Mouse (Mus musculus) limb, embryonic 14.5 days (tissue): ENCODE measurements around the gene Zfp217. TPM values are rescaled to one million over a fixed set of nuclear protein-coding genes. Genes with fewer than 3 reads are reported as not detected.

Experiments
- ATAC-seq: fragments of 200-750 bp; cut with Nextera tagmentation; 2 replicates; pipeline ENCODE4 v1.8.0; 2017; ENCODE audit warnings: low read depth, moderate number of reproducible peaks, moderate TSS enrichment; ENCODE audit not compliant: low FRiP score
- DNase-seq: peaks from one replicate; pipeline ENCODE4 v3.0.0-alpha.2; 2015; ENCODE audit warnings: low spot score
- H3K27ac ChIP-seq: fragments of 300-500 bp; sonication (generic); replicated peaks from 2 replicates; pipeline ENCODE4 v1.5.1; 2014; ENCODE audit warnings: low read depth, mild to moderate bottlenecking, low read length, moderate library complexity, mixed read lengths
- H3K27me3 ChIP-seq: fragments of 300-500 bp; sonication (generic); 2 replicates; pipeline ENCODE4 v1.6.1; 2014; ENCODE audit warnings: low read length, mixed read lengths; ENCODE audit not compliant: control insufficient read depth, insufficient read depth
- H3K36me3 ChIP-seq: fragments of 300-500 bp; sonication (generic); 2 replicates; pipeline ENCODE4 v1.6.1; 2014; ENCODE audit warnings: mild to moderate bottlenecking, low read length, moderate library complexity, mixed read lengths; ENCODE audit not compliant: control insufficient read depth, insufficient read depth
- H3K4me1 ChIP-seq: fragments of 300-500 bp; sonication (generic); 2 replicates; pipeline ENCODE4 v1.6.1; 2014; ENCODE audit warnings: antibody characterized with exemption, low read length, mixed read lengths; ENCODE audit not compliant: control insufficient read depth, insufficient read depth
- H3K4me2 ChIP-seq: fragments of 300-500 bp; sonication (generic); replicated peaks from 2 replicates; pipeline ENCODE4 v1.6.1; 2014; ENCODE audit warnings: low read depth, mild to moderate bottlenecking, low read length, moderate library complexity; ENCODE audit not compliant: severe bottlenecking
- H3K4me3 ChIP-seq: fragments of 300-500 bp; sonication (generic); replicated peaks from 2 replicates; pipeline ENCODE4 v1.5.1; 2014; ENCODE audit warnings: low read length
- H3K9ac ChIP-seq: fragments of 300-500 bp; sonication (generic); 2 replicates; pipeline ENCODE4 v1.6.1; 2014; ENCODE audit warnings: mild to moderate bottlenecking, low read depth, low read length, moderate library complexity; ENCODE audit not compliant: severe bottlenecking
- H3K9me3 ChIP-seq: fragments of 300-500 bp; sonication (generic); 2 replicates; pipeline ENCODE4 v1.6.1; 2016; ENCODE audit warnings: low read length; ENCODE audit not compliant: control insufficient read depth
- POLR2A ChIP-seq: fragments of 200-500 bp; IDR thresholded peaks from 2 replicates; pipeline ENCODE4 v1.8.0; 2012; ENCODE audit warnings: inconsistent platforms, mild to moderate bottlenecking, moderate library complexity, borderline replicate concordance; ENCODE audit not compliant: insufficient read depth, insufficient read length; ENCODE audit errors: extremely low read depth
- WGBS: fragments of 180-500 bp; shearing (Covaris S2); extraction: QIAGEN DNeasy Blood & Tissue Kit; methylation state at CpG from one replicate; pipeline ENCODE4 v1.1.7; 2014; 5-methylcytosine and 5-hydroxymethylcytosine counted together
- polyA plus RNA-seq, 2 experiments: library from polyadenylated mRNA; depleted of rRNA in 1 of 2; stranded (reverse) in 1 of 2; unstranded in 1 of 2; fragments of >200 nt; fragmentation: Nextera tagmentation in 1 of 2; extraction: Ambion mirVana in 1 of 2; gene quantifications; 2 replicates each; pipeline versions ENCODE4 v1.2.1 to v1.2.3; 2012 to 2014

Zfp217 gene
- polyA plus RNA-seq, 2 experiments: 4.0 to 11.7 TPM

DNA sequence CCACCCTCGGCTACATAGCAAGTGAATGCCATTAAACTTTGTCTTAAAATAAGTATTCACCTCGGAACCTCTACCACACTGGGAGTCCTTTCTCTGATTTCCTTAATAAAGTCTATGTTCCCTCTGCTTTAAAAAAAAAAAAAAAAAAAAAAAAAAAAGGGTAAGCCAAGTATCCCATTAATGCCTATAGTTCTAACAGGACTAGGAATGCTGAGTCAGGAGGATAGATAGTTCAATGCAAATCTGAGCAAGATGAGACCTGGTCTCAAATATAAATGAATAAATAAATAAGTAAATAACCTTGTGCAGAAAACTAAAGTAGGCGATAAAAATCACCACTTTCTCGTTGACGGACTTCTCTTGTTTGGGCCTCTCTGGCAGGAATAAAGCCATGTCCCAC lies 6.4 kb downstream of the Zfp217 start:
- Histone ChIP-seq H3K9ac (no peak overlapping the region), H3K27me3 (no peaks in the 10 kb centered on the region), H3K4me1 (no peaks in the 10 kb centered on the region; the same call in 1 of the 2 replicates), H3K9me3 (no peaks in the 10 kb centered on the region), H3K4me2 (no peak overlapping the region), H3K27ac (no peak overlapping the region), H3K4me3 (no peak overlapping the region), H3K36me3 (no peaks in the 10 kb centered on the region)
- WGBS: 87% methylated on average over 5 of the region's 5 CpGs
- no peak for TF ChIP-seq POLR2A
- no peak for ATAC-seq
- no peak for DNase-seq

DNA sequence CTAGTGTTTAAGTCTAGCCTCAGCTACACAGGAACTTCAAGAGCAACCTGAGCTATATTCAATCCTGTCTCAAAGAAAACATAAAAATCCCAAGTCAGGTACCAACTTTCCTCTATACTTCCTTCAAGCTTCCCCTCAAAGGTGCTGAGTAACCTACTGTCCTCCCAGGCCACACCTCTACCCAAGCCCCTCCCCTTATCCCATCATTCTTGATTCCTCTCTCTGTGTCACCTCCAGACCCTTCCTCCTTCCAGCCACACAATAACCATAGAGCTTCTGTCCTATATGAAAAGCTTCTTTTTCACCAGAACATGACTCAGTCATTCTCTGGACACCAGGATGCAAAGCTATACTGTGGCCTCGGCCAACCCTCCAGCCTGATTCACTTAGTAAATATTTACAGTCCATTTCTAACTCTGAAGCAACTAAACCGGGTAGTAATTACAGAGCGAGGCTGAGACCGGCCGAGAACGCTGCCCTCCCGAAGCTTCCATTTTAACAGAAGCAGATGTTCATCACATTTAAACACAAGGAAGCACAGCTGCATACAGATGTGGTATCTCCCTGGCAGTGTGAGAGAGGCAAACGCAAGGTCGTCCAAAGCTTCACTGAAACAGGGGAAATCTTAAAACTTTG lies 8.4 kb downstream of the Zfp217 start:
- TF ChIP-seq POLR2A: no peak
- no peaks in the 10 kb centered on the region for H3K9me3 ChIP-seq
- no peaks in the 10 kb centered on the region for H3K36me3 ChIP-seq
- no peak overlapping the region for H3K4me3 ChIP-seq
- H3K9ac ChIP-seq: no peak overlapping the region
- ATAC-seq: no peak
- H3K27me3 ChIP-seq: no peaks in the 10 kb centered on the region
- no peak overlapping the region for H3K4me2 ChIP-seq
- no peak overlapping the region for H3K27ac ChIP-seq
- no peak for DNase-seq
- no peaks in the 10 kb centered on the region; the same call in 1 of the 2 replicates for H3K4me1 ChIP-seq
- WGBS: 19% methylated on average over 9 of the region's 9 CpGs

DNA sequence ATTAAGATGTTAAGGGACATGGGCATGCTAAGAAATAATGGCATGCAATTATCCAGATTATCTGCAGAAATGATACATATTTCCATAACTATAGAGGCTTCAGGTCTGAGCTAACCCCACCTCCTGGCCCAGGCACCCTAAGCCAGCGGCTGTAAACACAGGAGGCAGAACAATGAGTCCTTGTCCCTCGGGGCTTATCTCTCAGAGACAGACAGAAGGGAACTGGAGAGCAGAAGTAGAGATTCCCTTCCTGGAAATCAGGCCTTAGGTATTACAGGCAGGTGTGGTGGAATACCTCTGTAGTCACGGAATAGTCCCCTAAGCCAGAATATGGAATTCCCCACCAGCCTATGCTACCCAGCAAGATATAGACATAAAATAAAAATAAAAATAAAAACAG lies 11.0 kb downstream of the Zfp217 start:
- TF ChIP-seq POLR2A: no peak
- no peak for ATAC-seq
- Histone ChIP-seq H3K4me1 (peaks cover 9% of the 10 kb centered on the region; the same call in 1 of the 2 replicates), H3K27me3 (no peaks in the 10 kb centered on the region), H3K4me3 (no peak overlapping the region), H3K36me3 (no peaks in the 10 kb centered on the region), H3K9me3 (no peaks in the 10 kb centered on the region), H3K4me2 (no peak overlapping the region), H3K27ac (no peak overlapping the region), H3K9ac (no peak overlapping the region)
- WGBS: 57% methylated on average over 3 of the region's 3 CpGs
- DNase-seq: no peak

DNA sequence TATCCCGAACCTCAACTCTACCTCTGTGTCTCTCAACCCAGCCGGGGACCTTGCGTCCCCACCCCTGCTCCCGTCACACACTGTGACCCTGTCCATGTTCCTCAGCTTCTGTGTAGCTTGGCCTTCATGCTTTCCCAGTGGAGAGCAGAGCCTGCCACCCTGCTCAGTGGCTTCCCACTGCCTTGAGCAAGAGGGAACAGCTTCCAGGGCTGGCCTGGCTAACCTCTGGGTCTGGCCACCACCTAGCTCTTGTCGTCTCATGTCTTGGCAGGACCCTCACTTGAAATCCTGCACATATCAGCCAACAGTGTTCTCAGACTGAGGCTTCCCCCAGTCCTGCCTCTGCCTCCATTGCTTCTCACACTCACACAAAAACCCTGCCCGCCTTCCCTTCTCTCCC lies 12.1 kb downstream of the Zfp217 start:
- no peak for TF ChIP-seq POLR2A
- no peaks in the 10 kb centered on the region for H3K36me3 ChIP-seq
- no peaks in the 10 kb centered on the region for H3K9me3 ChIP-seq
- WGBS: 89% methylated on average over 6 of the region's 6 CpGs
- no peaks in the 10 kb centered on the region for H3K27me3 ChIP-seq
- no peak overlapping the region for H3K4me3 ChIP-seq
- H3K27ac ChIP-seq: no peak overlapping the region
- no peak overlapping the region for H3K4me2 ChIP-seq
- H3K4me1 ChIP-seq: peaks cover 12% of the 10 kb centered on the region; the same call in 1 of the 2 replicates
- DNase-seq: no peak
- ATAC-seq: no peak
- no peak overlapping the region for H3K9ac ChIP-seq

DNA sequence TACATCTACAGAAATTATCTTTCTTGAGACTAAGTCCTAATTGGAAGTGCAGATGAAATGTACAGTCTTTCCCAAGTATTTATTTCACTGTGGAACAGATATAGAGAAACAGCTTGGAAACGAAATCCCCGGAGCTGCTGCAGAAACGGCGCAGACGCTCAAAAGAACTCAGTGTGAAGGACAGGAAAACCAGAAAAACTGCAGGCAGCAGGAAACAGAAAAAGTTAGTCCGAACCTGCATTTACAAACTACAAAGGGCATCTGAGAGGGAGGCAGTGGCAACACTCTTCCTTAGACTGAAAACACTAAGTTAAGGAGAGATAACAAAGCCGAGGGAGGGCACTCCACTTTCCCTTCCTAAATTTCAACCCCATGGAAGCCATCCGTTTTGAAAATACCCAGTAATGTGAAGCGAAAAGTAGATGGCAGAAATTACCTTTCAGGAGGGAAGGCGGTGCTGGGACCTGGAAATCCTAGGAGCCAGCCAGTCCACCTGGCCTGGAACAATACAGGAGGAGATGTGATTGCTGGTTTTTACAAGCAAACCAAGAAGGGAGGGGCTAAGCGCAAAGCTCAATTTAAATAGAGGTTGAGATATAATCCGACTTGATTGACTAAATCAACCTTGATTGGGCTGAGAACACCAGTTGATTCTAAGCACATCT lies 13.7 kb downstream of the Zfp217 start:
- Histone ChIP-seq H3K9ac (peak overlapping the region; percentile 53), H3K27ac (no peak overlapping the region), H3K4me1 (peaks cover 19% of the 10 kb centered on the region), H3K36me3 (no peaks in the 10 kb centered on the region), H3K4me3 (peak overlapping the region; percentile 44), H3K27me3 (no peaks in the 10 kb centered on the region), H3K4me2 (peak overlapping the region; percentile 80), H3K9me3 (no peaks in the 10 kb centered on the region)
- 9% methylated on average over 12 of the region's 12 CpGs for WGBS
- no peak for TF ChIP-seq POLR2A
- no peak for ATAC-seq
- DNase-seq: no peak
